Mouse (Mus musculus) brain, embryonic 14.5 days (tissue): ENCODE measurements around the gene Il6ra. TPM values are rescaled to one million over a fixed set of nuclear protein-coding genes. Genes with fewer than 3 reads are reported as not detected.
A peak's percentile ranks its signal among the peaks of the same experiment; 100 is the strongest.

Experiments
- DNase-seq: peaks from one replicate; pipeline ENCODE4 v3.0.0-alpha.2; 2011; ENCODE audit warnings: low read depth
- CTCF ChIP-seq: fragments of 200-500 bp; IDR thresholded peaks from 2 replicates; pipeline ENCODE4 v1.5.1; 2012; ENCODE audit warnings: inconsistent platforms, mild to moderate bottlenecking, moderate library complexity, borderline replicate concordance; ENCODE audit not compliant: insufficient read depth, insufficient read length; ENCODE audit errors: extremely low read depth
- POLR2A ChIP-seq: fragments of 200-500 bp; IDR thresholded peaks from 2 replicates; pipeline ENCODE4 v1.6.1; 2012; ENCODE audit warnings: mild to moderate bottlenecking, inconsistent platforms, borderline replicate concordance; ENCODE audit not compliant: poor library complexity, insufficient read depth, insufficient read length, severe bottlenecking; ENCODE audit errors: extremely low read depth
- polyA plus RNA-seq: library from polyadenylated mRNA; depleted of rRNA; stranded (reverse); fragments of >200 nt; gene quantifications from 2 replicates; pipeline ENCODE4 v1.2.3, GENCODE M21; 2012

Il6ra gene
- polyA plus RNA-seq, 1 experiment: 0.93 TPM

GRCm38 (mm10) chr3:89858888-89859287 is 54.1 kb downstream of the Il6ra start:
- TF ChIP-seq CTCF: no peak
- peak; percentile 25 for DNase-seq

GRCm38 (mm10) chr3:89858123-89858522 is 54.9 kb downstream of the Il6ra start:
- TF ChIP-seq CTCF (peak; percentile 69; the same call in 1 of the 2 replicates), POLR2A (no peak)
- peak; percentile 82 for DNase-seq

GRCm38 (mm10) chr3:89857353-89857752 is 55.6 kb downstream of the Il6ra start:
- no peak for TF ChIP-seq POLR2A
- peak; percentile 46; the same call in 1 of the 2 replicates for TF ChIP-seq CTCF
- no peak for DNase-seq

GRCm38 (mm10) chr3:89853752-89854151 is 59.2 kb downstream of the Il6ra start:
- TF ChIP-seq POLR2A (no peak), CTCF (no peak)
- DNase-seq: no peak

DNA sequence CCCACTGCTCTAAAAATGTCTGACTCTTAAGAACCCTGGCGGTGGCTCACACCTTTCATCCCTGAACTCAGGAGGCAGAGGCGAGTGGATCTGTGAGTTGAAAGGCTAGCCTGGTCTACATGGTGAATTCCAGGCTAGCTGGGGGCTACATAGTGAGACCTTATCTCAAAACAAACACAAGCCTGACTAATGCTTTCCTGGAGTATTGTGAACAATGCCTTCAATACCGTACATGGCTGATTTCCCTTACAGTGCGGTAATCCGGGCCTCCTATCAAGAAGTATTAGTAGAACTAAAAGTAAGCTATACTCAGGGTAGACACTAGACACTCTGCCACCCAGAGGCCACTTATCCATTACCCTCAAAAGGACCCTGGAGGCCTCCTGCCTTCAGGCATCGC is 64.9 kb downstream of the Il6ra start:
- no peak for TF ChIP-seq POLR2A
- no peak for TF ChIP-seq CTCF
- no peak for DNase-seq

DNA sequence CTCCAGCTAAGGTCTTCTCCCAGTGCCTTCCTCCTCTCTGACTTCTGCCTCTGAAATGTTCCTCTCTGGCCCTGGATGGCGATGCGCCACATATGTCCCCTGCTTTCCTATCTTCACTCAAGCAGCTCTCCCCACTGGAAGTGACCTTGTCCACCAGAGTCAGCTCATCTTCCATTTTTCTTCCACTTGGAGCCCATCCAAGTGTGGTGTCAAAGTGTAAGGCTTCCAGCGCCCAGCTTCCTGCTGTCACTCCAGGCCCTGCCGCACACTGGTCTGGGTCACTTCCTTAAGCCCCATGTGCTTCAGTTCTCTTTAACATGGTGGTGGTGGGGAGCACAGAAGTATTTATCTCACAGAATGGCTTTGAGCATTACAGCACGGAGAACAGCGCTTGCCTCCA is 65.4 kb downstream of the Il6ra start:
- no peak for DNase-seq

DNA sequence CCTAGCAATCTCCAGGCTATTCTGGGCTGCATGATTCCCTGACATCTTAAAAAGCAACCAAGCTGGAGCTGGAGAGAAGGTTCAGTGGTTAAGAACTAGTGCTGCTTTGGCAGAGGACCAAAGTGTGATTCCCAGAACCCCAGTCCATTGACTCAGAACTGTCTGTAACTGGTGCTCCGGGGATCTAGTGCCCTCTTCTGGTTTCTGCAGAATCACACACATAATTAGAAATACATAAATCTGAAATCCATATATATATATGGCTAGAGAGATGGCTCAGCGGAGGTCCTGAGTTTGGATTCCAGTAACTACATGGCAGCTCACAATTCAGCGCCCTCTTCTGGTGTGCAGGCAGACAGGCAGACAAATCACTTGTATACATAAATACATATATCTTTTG is 65.9 kb downstream of the Il6ra start:
- DNase-seq: no peak
- TF ChIP-seq CTCF: no peak
- TF ChIP-seq POLR2A: no peak

More for the DNA sequence above, 65.4 kb downstream of the Il6ra start:
- TF ChIP-seq CTCF: no peak
- no peak for TF ChIP-seq POLR2A

GRCm38 (mm10) chr3:89845814-89846213 is 67.2 kb downstream of the Il6ra start:
- TF ChIP-seq POLR2A (no peak), CTCF (no peak)
- DNase-seq: no peak

- TF ChIP-seq CTCF: no peak
- TF ChIP-seq POLR2A: no peak
These were observed 69.8 kb downstream of the Il6ra start for GRCm38 (mm10) chr3:89843148-89843547.

DNA sequence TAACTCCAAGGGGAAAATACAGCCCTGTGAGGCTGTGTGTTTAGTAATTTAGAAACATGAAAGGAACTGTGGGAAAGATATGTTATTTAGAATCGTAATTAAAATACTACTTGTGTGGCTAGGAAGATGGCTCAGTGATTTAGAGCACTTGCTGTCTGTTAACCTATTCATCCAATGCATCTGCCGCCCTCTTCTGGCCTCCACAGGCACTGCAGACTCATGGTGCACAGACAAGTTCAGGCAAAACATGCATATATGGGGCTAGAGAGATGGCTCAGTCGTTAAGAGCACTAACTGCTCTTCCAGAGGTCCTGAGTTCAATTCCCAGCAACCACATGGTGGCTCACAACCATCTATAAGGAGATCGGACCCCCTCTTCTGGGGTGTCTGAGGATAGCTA is 70.7 kb downstream of the Il6ra start:
- TF ChIP-seq CTCF (peak; percentile 50; the same call in 1 of the 2 replicates), POLR2A (no peak)
- DNase-seq: peak; percentile 28

More at GRCm38 (mm10) chr3:89843148-89843547, 69.8 kb downstream of the Il6ra start:
- DNase-seq: no peak

- DNase-seq: no peak
- TF ChIP-seq POLR2A (no peak), CTCF (no peak)
These were observed 77.6 kb downstream of the Il6ra start for GRCm38 (mm10) chr3:89835362-89835761.

GRCm38 (mm10) chr3:89830815-89831591 is 82.0 kb downstream of the Il6ra start, which contains the start of gene She:
Gene She, plus strand, starts transcription at chr3:89831370.
- TF ChIP-seq POLR2A: no peak
- no peak for DNase-seq

DNA sequence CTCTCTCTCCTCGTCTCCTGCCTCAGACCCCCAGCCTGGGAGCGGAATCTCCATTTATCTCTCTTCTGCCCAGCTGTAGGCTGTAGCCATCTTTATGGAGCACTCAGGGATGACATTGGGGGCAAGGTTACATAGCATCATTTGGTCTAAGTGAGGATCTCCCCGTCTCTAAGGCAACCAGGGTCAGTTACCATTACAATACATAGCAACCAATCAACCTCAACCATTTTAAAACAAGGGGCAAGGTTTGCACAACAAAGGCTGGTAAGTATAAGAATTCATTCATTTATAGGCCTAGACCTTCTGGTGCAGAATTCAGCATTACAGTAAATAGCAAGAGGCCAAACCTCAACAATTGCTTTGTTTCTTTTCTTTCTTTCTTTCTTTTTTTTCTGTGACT is 86.7 kb downstream of the Il6ra start:
- no peak for TF ChIP-seq CTCF
- DNase-seq: no peak

DNA sequence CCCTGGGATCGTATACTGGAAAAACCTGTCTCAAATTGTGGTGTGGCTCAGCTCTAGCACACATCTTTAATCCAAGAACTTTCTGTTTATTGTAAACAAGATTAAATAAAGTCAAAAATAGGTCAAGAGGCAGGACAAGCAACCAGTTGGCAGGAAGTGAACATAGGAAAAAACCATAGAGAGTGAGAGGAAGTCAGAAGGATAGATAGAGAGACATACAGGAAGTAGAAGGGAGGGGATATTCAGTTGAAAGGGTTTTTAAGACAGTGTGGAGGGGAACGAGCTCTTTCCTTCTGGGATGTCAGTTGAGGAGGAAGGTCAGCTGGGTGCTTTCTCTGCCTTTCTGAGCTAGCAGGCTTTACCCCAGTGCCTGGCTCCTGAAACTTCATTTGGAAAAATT is 89.4 kb downstream of the Il6ra start:
- no peak for DNase-seq
- TF ChIP-seq CTCF: no peak
- TF ChIP-seq POLR2A: no peak
